Mouse (Mus musculus) bone marrow macrophage, adult 2 months (primary cell): ENCODE data around the gene Akap13.

ENCODE experiments used
- CTCF ChIP-seq: IDR thresholded peaks from 2 replicates; pipeline ENCODE4 v1.5.1; 2012; ENCODE audit warnings: low read depth, mild to moderate bottlenecking, low read length, moderate library complexity
- POLR2A ChIP-seq: IDR thresholded peaks from 2 replicates; pipeline ENCODE4 v1.6.1; 2012; ENCODE audit warnings: mild to moderate bottlenecking, low read depth, low read length, borderline replicate concordance

DNA sequence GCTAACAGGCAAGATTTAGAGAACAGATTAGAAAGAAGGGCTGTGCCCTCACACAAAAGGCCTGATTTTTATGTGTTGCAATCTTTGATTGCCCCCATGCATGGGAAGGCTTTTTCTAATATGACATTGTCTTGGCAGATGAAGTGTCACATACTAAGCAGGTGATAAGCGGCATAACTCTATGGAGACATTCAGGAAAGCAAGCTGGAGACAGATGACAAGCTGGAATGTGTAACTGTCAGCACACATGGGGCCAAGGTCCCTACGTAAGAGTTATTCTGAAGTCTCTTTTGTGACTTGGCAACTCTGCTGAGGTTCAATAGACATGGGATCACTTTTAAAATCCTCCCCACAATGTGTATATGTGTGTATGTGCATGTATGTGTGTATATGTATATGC is 24.8 kb upstream of the Akap13 start:
- no peak for TF ChIP-seq CTCF
- no peak for TF ChIP-seq POLR2A
